Mouse (Mus musculus): ENCODE results near the gene Hist2h2ab.
"Not testable (repeated sequence)": the region's sequence is repeated elsewhere in the genome, so short reads cannot be mapped to it uniquely, and the experiment has no call there.

Gene Hist2h2ab

DNA sequence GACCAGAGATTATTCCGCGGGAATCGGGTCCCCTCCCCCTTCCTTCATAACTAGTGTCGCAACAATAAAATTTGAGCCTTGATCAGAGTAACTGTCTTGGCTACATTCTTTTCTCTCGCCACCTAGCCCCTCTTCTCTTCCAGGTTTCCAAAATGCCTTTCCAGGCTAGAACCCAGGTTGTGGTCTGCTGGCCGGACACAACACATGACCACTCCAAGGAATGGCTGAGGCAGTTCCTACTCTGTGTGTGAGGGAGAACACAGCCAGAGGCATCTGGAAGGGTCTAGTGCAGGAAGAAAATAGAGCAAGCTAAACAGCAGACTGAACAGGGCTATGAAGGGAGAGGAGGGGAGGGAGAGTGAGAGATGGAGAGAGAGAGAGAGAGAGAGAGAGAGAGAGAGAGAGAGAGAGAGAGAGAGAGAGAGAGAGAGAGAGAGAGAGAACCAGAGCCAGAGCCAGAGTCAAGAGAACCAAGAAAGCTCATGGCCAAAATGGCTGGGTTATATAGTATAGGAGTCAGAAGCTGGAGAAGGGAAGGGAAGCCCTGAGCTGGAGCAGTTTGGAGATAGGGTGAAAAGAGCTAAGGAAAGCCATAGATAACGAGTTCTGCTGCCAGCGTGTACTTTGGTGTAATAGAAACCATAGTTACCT is 20.9 kb upstream of the Hist2h2ab start:
- not testable (repeated sequence) for DNase-seq

- no peak for DNase-seq
These were observed 19.9 kb upstream of the Hist2h2ab start for GRCm38 (mm10) chr3:96199731-96200130.

- no peak for DNase-seq
These were observed 11.8 kb upstream of the Hist2h2ab start for GRCm38 (mm10) chr3:96207819-96208218.

DNA sequence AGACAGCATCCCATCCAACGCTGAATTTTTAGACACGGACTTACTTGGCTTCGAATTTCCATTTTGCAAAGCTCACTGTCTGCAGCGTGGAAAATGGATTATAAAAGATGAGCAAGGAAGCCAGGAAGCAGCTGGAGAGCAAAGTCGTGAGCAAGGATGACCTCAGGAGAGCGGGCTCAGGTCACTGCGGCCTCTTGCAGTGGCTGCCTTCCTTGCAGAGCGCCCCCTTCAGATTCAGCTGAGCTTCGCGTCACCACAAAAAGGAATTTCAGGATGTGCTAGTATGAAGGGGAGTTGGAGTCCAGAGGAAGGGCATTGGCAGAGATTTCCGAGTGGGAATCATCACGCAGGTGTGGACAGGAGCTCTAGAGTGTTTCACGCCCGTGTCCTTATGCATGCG is 10.4 kb upstream of the Hist2h2ab start:
- no peak for DNase-seq

DNA sequence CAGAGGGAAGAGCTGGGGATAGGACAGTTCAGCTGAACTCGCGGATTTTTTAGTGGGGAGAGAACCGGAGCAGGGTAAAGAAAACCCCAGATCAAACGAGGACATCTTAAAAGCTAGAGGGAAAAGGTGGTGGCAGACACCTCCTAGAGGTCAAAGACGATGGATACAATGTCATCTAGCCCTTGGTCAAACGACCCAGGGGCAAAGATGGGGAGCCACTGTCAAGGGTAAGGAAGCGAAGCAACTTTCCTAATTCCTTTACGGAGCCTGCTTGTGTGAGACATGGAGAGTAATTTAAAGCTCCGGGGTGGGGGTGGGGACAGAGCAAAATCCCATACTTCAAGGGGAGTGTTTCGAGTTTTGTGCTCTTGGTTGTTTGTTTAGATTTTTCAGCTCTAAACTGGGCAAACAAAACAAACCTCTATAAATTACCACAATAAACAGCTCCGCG is 449 bp upstream of the Hist2h2ab start:
- peak; percentile 9 for DNase-seq

DNA sequence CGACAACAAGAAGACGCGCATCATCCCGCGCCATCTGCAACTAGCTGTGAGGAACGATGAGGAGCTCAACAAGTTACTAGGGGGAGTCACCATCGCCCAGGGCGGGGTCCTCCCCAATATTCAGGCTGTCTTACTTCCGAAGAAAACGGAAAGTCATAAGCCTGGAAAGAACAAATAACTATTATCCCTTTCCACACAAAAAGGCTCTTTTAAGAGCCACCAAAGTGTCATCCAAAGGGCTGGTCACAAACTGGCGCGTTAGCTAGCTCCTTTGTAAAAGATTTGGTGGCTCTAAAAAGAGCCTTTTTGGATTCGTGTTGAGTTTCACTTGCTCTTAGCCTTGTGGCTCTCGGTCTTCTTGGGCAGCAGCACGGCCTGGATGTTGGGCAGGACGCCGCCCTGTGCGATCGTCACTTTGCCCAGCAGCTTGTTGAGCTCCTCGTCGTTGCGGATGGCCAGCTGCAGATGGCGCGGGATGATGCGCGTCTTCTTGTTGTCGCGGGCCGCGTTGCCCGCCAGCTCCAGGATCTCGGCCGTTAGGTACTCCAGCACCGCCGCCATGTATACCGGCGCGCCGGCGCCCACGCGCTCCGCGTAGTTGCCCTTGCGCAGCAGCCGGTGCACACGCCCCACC is 583 bp downstream of the Hist2h2ab start:
- DNase-seq = not testable (repeated sequence)

- peak; percentile 46 for DNase-seq
These were observed 1.3 kb downstream of the Hist2h2ab start, which contains the start of the genes Hist2h2ac and Hist2h2be for GRCm38 (mm10) chr3:96220765-96221639. Hist2h2ac (minus strand) TSS chr3:96220880. Hist2h2be (plus strand) TSS chr3:96221119.

GRCm38 (mm10) chr3:96221640-96222038 is 2.0 kb downstream of the Hist2h2ab start:
- DNase-seq = no peak

DNA sequence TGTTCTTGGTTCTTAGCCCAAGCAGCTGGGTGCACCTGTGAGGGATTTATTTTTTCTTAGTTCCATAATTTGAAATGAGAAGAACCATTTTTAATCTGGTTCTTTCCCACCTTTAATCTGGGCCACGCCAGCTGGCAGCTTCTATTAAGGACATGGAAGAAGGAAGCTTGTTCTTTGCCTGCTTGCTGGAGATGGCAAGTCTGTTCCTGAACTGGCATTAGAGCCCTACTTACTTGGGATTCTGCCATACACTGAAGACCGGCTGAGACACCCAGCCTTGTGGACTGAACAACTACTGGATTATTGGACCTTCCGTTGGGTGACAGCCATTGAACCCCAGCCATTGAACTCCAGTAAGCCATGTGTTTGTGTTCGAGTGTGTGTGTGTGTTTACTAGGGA is 3.1 kb downstream of the Hist2h2ab start:
- DNase-seq = no peak

GRCm38 (mm10) chr3:96225421-96225820 is 5.8 kb downstream of the Hist2h2ab start:
- DNase-seq = no peak

DNA sequence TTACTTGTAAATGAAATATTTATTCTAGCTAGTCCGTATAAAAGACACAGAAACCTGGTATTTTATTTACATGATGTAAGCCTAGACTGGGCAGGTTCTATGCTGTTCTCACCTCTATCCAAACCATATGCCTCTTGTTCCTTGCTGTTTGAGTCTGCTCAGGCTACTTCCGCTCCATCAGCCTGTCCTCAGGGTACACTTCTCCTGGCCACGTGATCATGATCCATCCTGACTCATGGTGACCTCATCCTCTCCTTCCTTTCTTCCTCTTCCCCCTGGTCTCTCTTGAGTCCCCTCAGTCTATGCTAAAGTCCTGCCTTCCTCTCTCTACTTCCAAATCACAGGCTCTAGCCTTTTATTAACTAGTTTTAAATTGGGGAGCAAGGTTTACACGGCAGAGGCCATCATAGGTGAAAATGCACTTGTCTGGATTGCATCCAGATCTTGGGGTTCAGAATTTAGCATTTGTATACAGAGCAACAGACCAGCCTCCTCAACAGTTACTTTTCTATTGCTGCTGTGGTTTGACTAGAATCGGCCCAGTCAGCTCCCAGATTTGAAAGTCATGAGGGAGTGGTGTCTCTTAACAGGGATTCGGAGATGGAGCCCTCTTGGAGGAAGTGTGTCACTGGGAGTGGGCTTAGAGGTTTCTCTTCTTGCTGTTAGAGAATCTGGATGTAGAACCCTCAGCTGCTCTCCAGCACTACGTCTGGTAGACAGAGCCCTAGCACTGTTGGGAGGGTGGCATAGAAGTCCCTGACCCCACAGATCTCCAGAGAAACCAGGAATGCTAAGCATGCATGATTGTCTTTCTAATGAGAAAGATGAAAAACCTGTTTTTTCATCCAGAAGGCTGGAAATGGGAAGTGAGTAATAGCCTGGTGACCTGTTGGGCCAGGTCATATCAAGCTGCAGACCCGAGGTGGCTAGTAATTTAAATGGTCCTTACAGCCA is 7.3 kb downstream of the Hist2h2ab start:
- no peak for DNase-seq

GRCm38 (mm10) chr3:96228828-96229227 is 9.2 kb downstream of the Hist2h2ab start:
- no peak for DNase-seq

- DNase-seq = no peak
These were observed 10.7 kb downstream of the Hist2h2ab start for GRCm38 (mm10) chr3:96230404-96230803.

DNA sequence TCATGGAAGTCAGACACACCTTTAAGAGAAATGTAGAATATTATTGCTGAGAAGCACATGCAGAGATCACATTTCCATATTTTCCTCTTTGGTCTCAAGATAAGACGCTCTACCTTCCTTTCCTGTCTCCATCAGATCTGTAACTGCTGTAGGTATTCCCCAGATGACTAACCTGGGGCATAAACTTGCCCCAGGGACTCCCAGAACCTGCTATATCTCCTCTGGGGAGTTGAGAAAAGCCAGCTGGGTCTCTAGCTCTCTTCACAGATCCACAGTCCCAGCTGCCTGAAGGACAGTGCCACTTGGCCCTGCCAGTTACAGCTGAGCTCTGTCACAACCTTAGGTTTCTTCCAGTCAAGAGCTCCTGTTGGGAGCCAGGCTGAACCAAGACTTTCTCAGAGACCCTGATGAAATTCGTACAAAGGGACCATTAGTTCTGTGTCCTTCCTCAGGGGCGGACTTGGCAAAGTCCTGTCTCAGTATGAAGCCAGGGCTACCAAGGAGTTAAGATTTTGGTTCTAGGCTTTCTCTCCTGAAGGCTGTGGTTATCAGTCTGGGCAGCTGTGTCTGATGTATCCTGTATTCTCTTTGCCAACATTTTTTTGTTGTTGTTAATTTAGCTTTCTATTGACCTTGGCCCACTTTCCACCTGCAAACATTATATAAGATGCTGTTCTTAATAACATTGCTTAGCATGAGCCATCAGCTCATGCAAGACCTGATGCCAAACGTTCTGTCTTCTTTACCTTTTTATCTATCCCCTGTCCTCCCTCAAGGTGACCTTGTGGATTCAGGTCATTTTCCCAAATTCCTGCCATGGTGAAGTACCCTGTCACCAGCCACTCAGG is 11.5 kb downstream of the Hist2h2ab start:
- no peak for DNase-seq

GRCm38 (mm10) chr3:96231758-96232120 is 12.1 kb downstream of the Hist2h2ab start:
- DNase-seq = no peak

DNA sequence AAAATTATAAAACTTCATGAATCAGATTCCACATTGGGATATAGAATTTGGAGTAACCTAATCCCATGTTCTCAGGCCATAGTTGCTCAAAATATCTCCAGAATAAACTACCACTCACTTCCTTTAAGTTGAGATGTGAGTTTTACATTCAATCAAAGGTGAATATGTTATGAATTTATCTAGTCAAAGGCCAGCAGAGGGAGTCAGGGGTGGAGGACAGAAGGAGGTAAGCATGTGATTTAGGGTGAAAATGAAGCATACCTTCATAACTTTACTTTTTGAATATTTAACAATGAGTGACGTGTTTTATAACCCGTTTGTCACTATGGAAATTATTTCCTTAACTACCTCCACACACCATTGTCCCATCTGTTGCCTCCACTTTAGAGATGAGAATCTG is 15.2 kb downstream of the Hist2h2ab start:
- DNase-seq = no peak

DNA sequence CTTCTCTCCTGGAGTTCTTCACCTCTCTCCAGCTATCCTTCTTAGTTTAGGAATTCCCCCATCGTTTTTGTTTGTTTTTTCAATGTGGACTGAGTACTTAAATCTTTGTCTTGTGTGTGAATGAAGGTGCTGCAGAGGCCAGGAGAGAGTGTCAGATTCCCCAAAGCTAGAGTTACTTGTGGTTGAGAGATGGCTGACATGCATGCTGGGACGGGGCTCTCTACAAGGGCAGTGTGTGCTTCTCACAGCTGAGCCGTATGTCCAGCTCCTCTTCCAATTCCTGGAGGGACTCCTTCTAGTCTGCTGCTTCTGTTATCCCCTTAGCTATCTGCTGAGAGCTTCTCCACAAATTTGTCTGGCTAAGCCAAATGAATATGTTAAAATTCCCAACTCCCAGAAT is 16.2 kb downstream of the Hist2h2ab start:
- DNase-seq = no peak

DNA sequence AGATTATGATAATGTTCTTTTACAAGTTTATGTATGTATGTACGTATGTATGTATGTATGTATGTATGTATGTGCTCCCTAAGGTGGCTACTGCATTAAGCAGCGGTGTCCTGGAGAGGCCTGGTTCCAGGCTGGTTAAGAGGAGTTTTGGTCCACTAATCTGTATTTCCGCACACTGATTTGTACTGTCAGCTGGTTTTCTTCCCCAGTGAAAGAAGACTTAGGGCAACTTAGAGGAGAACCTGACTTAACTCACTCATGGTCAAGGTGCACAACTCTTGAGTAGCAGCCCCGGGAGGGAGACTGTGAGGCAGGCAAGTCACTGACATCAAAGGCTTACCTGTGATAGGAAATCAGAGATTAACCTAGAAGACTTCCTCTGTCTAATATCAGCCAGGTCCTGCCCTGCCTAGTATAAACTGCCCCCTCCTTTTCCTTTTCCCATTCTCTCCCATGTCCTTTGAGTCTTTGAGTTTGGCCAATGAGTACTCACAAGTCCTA is 17.2 kb downstream of the Hist2h2ab start:
- no peak for DNase-seq

- no peak for DNase-seq
These were observed 17.8 kb downstream of the Hist2h2ab start for GRCm38 (mm10) chr3:96237335-96237903.

- DNase-seq = no peak
These were observed 18.3 kb downstream of the Hist2h2ab start for GRCm38 (mm10) chr3:96237904-96238511.
